Mouse (Mus musculus): ENCODE results near the gene Pard3b.

Gene Pard3b

GRCm38 (mm10) chr1:62087464-62087863, 448.8 kb downstream of the Pard3b start:
- no peak for DNase-seq

GRCm38 (mm10) chr1:62094885-62095284, 456.3 kb downstream of the Pard3b start:
- no peak for DNase-seq

GRCm38 (mm10) chr1:62122426-62122825, 483.8 kb downstream of the Pard3b start:
- DNase-seq: no peak

- DNase-seq: no peak
Observed at GRCm38 (mm10) chr1:62129186-62129585, 490.6 kb downstream of the Pard3b start.

GRCm38 (mm10) chr1:62148134-62148533, 509.5 kb downstream of the Pard3b start:
- DNase-seq: no peak

GRCm38 (mm10) chr1:62148786-62149185, 510.2 kb downstream of the Pard3b start:
- DNase-seq: no peak

- DNase-seq: no peak
Observed at GRCm38 (mm10) chr1:62155970-62156369, 517.3 kb downstream of the Pard3b start.

GRCm38 (mm10) chr1:62159592-62159991, 521.0 kb downstream of the Pard3b start:
- DNase-seq: no peak

GRCm38 (mm10) chr1:62175013-62175640, 536.5 kb downstream of the Pard3b start:
- DNase-seq: no peak

GRCm38 (mm10) chr1:62181638-62182037, 543.0 kb downstream of the Pard3b start:
- DNase-seq: no peak

GRCm38 (mm10) chr1:62182634-62183033, 544.0 kb downstream of the Pard3b start:
- DNase-seq: no peak

GRCm38 (mm10) chr1:62190786-62191185, 552.2 kb downstream of the Pard3b start:
- DNase-seq: no peak

GRCm38 (mm10) chr1:62197515-62197914, 558.9 kb downstream of the Pard3b start:
- DNase-seq: no peak

- no peak for DNase-seq
Observed at GRCm38 (mm10) chr1:62200919-62201318, 562.3 kb downstream of the Pard3b start.

- no peak for DNase-seq
Observed at GRCm38 (mm10) chr1:62201686-62202257, 563.1 kb downstream of the Pard3b start.

- DNase-seq: no peak
Observed at GRCm38 (mm10) chr1:62213285-62213684, 574.7 kb downstream of the Pard3b start.

- peak; percentile 34 for DNase-seq
Observed at GRCm38 (mm10) chr1:62215842-62216241, 577.2 kb downstream of the Pard3b start.

GRCm38 (mm10) chr1:62216568-62216967, 577.9 kb downstream of the Pard3b start:
- no peak for DNase-seq

- DNase-seq: no peak
Observed at GRCm38 (mm10) chr1:62229129-62229528, 590.5 kb downstream of the Pard3b start.

GRCm38 (mm10) chr1:62234039-62234438, 595.4 kb downstream of the Pard3b start:
- DNase-seq: no peak

GRCm38 (mm10) chr1:62235121-62235520, 596.5 kb downstream of the Pard3b start:
- no peak for DNase-seq

- no peak for DNase-seq
Observed at GRCm38 (mm10) chr1:62244191-62244984, 605.8 kb downstream of the Pard3b start.

GRCm38 (mm10) chr1:62252432-62252831, 613.8 kb downstream of the Pard3b start:
- no peak for DNase-seq

GRCm38 (mm10) chr1:62254316-62254715, 615.7 kb downstream of the Pard3b start:
- no peak for DNase-seq
